8 mouse cellular contexts compared by ENCODE assay signal in genomic region chr6:86471317-86471716, GRCm38 (mm10). TPM values are rescaled to one million over a fixed set of nuclear protein-coding genes. Genes with fewer than 3 reads are reported as not detected.
DNase-seq lines count a peak whose midpoint lies in the region; ATAC-seq and TF ChIP-seq lines count a peak whose summit lies in the region.

No protein-coding gene starts in this region.

- no peaks in the 10 kb centered on the region for H3K27me3 ChIP-seq in embryonic facial prominence, embryonic 15.5 days
- H3K27me3 ChIP-seq in intestine, embryonic 16.5 days (replicated peaks; ENCODE audit: control insufficient read depth, insufficient read depth, low read length) = no peaks in the 10 kb centered on the region
- no peaks in the 10 kb centered on the region for H3K27me3 ChIP-seq in neural tube, embryonic 12.5 days (replicated peaks)

- no peaks in the 10 kb centered on the region for H3K9me3 ChIP-seq in embryonic facial prominence, embryonic 15.5 days (replicated peaks)
- no peaks in the 10 kb centered on the region for H3K9me3 ChIP-seq in intestine, embryonic 16.5 days (ENCODE audit: control insufficient read depth, low read length)
- no peaks in the 10 kb centered on the region for H3K9me3 ChIP-seq in neural tube, embryonic 12.5 days

- H3K4me3 ChIP-seq in left cerebral cortex, adult 2 months = peak overlapping the region; percentile 43; the same call in 1 of the 2 replicates
- peak overlapping the region; percentile 46 for H3K4me3 ChIP-seq in embryonic facial prominence, embryonic 15.5 days (replicated peaks)
- no peak overlapping the region; the same call in 1 of the 2 replicates for H3K4me3 ChIP-seq in intestine, embryonic 16.5 days (ENCODE audit: low read length)
- H3K4me3 ChIP-seq in neural tube, embryonic 12.5 days = no peak overlapping the region

- no peak for DNase-seq in left cerebral cortex, adult 2 months (ENCODE audit: extremely low spot score in 1 of 2, low spot score in 2 of 2)
- no peak for DNase-seq in left cerebral cortex, postnatal 4 days
- no peak for DNase-seq in ovary, postnatal 10 days (ENCODE audit: low spot score)
- no peak for DNase-seq in urinary bladder, adult 18-20 months (ENCODE audit: low spot score in 2 of 2)
- DNase-seq in spleen, adult 18-20 months = no peak

- peaks cover 26% of the 10 kb centered on the region for H3K36me3 ChIP-seq in embryonic facial prominence, embryonic 15.5 days
- H3K36me3 ChIP-seq in intestine, embryonic 16.5 days (ENCODE audit: control insufficient read depth, insufficient read depth, low read length) = no peaks in the 10 kb centered on the region
- H3K36me3 ChIP-seq in neural tube, embryonic 12.5 days = peaks cover 17% of the 10 kb centered on the region; the same call in 1 of the 2 replicates

- no peak for TF ChIP-seq CTCF in left cerebral cortex, adult 2 months (IDR thresholded peaks at IDR 0.05)

- no peak for ATAC-seq in embryonic facial prominence, embryonic 15.5 days (ENCODE audit: insufficient number of reproducible peaks, low FRiP score, low TSS enrichment, low read depth)
- ATAC-seq in intestine, embryonic 16.5 days = no peak
- ATAC-seq in neural tube, embryonic 12.5 days (ENCODE audit: low FRiP score, low read depth) = no peak; the same call in 1 of the 2 replicates

- 86% methylated on average over 3 of the region's 3 CpGs for WGBS in embryonic facial prominence, embryonic 15.5 days
- WGBS in intestine, embryonic 16.5 days = 89% methylated on average over 3 of the region's 3 CpGs
- WGBS in neural tube, embryonic 12.5 days = 90% methylated on average over 3 of the region's 3 CpGs

- peak overlapping the region; percentile 86 for H3K27ac ChIP-seq in left cerebral cortex, adult 2 months
- peak overlapping the region; percentile 94 for H3K27ac ChIP-seq in embryonic facial prominence, embryonic 15.5 days (replicated peaks)
- peak overlapping the region; percentile 57 for H3K27ac ChIP-seq in intestine, embryonic 16.5 days (ENCODE audit: low read length)
- 0 out of 2 replicates have a peak overlapping the region, but pooled peaks have one; percentile 26 for H3K27ac ChIP-seq in neural tube, embryonic 12.5 days

- H3K4me2 ChIP-seq in embryonic facial prominence, embryonic 15.5 days (replicated peaks) = peak overlapping the region; percentile 61
- peak overlapping the region; percentile 53 for H3K4me2 ChIP-seq in intestine, embryonic 16.5 days (ENCODE audit: low read depth, low read length)
- peak overlapping the region; percentile 72 for H3K4me2 ChIP-seq in neural tube, embryonic 12.5 days (replicated peaks)

- H3K4me1 ChIP-seq in embryonic facial prominence, embryonic 15.5 days = peaks cover 18% of the 10 kb centered on the region
- H3K4me1 ChIP-seq in intestine, embryonic 16.5 days (ENCODE audit: control insufficient read depth, insufficient read depth, low read length) = peaks cover 9% of the 10 kb centered on the region
- H3K4me1 ChIP-seq in neural tube, embryonic 12.5 days = peaks cover 12% of the 10 kb centered on the region

- peak overlapping the region; percentile 26; the same call in 1 of the 2 replicates for H3K9ac ChIP-seq in embryonic facial prominence, embryonic 15.5 days
- peak overlapping the region; percentile 56 for H3K9ac ChIP-seq in intestine, embryonic 16.5 days (ENCODE audit: low read depth, low read length)
- H3K9ac ChIP-seq in neural tube, embryonic 12.5 days = no peak overlapping the region

- intact Hi-C loops in left cerebral cortex, adult 2 months (cut with DNase I) = no loop called here
- intact Hi-C loops in left cerebral cortex, postnatal 4 days (cut with DNase I) = loop anchor here (5.0 kb wide), 1 partner anchor 51 kb away; no protein-coding TSS in a partner anchor

RNA-seq across cellular contexts. Expression of gene C87436, which starts 33.1 kb away (rescaled TPM):
- 10 to 100 TPM; 19.3 to 24.7 TPM for total RNA-seq in left cerebral cortex, adult 2 months (2021)
- 10 to 100 TPM; 16.2 to 17.6 TPM for total RNA-seq in left cerebral cortex, postnatal 4 days (2021)
- polyA plus RNA-seq in embryonic facial prominence, embryonic 15.5 days (2015; fragmentation: Nextera tagmentation; extraction: Ambion mirVana) = 24.7 and 26.8 TPM in 2 replicates
- polyA plus RNA-seq in intestine, embryonic 16.5 days (2015; fragmentation: Nextera tagmentation; extraction: Ambion mirVana) = 17.9 and 21.7 TPM in 2 replicates
- polyA plus RNA-seq in neural tube, embryonic 12.5 days (2016; fragmentation: Nextera tagmentation; extraction: Ambion mirVana) = 25.1 and 27.8 TPM in 2 replicates

RNA-seq across cellular contexts. Expression of gene Gm44790, which starts 44.9 kb away (rescaled TPM):
- not detected for total RNA-seq in left cerebral cortex, adult 2 months (2021)
- not detected for total RNA-seq in left cerebral cortex, postnatal 4 days (2021)
- polyA plus RNA-seq in embryonic facial prominence, embryonic 15.5 days (2015; fragmentation: Nextera tagmentation; extraction: Ambion mirVana) = not detected in 2 replicates
- polyA plus RNA-seq in intestine, embryonic 16.5 days (2015; fragmentation: Nextera tagmentation; extraction: Ambion mirVana) = not detected in 2 replicates
- 0.37 TPM in 1 of 2 replicates, not detected in the other for polyA plus RNA-seq in neural tube, embryonic 12.5 days (2016; fragmentation: Nextera tagmentation; extraction: Ambion mirVana)

RNA-seq across cellular contexts. Expression of gene Pcbp1, which starts 54.8 kb away (rescaled TPM):
- total RNA-seq in left cerebral cortex, adult 2 months (2021) = 100 to 1,000 TPM; 174 to 176 TPM
- total RNA-seq in left cerebral cortex, postnatal 4 days (2021) = 100 to 1,000 TPM; 206 to 208 TPM
- 497 and 506 TPM in 2 replicates for polyA plus RNA-seq in embryonic facial prominence, embryonic 15.5 days (2015; fragmentation: Nextera tagmentation; extraction: Ambion mirVana)
- polyA plus RNA-seq in intestine, embryonic 16.5 days (2015; fragmentation: Nextera tagmentation; extraction: Ambion mirVana) = 173 and 183 TPM in 2 replicates
- polyA plus RNA-seq in neural tube, embryonic 12.5 days (2016; fragmentation: Nextera tagmentation; extraction: Ambion mirVana) = 568 and 599 TPM in 2 replicates

Comparison
In these comparisons a context has a peak if more than half of its experiments do, and no peak if none do; other contexts are left out.
1. H3K27ac ChIP-seq: peak in every context shown above with its lines; median percentile 94 in embryonic facial prominence, embryonic 15.5 days; 86 in left cerebral cortex, adult 2 months; 57 in intestine, embryonic 16.5 days; 26 in neural tube, embryonic 12.5 days.
2. H3K4me3 ChIP-seq: peak in left cerebral cortex, adult 2 months (single experiment) and embryonic facial prominence, embryonic 15.5 days (single experiment); none in intestine, embryonic 16.5 days (single experiment) and neural tube, embryonic 12.5 days (single experiment).
3. Peak in every context shown above with its lines, with median percentiles within 50 percentile points of each other: H3K4me2 ChIP-seq.